Mouse (Mus musculus): Measurements from ENCODE around the gene Yeats2. TPM values are rescaled to one million over a fixed set of nuclear protein-coding genes. Genes with fewer than 3 reads are reported as not detected.

Yeats2 gene
- polyA plus RNA-seq, 1 experiment from 2014 or later: 4.3 TPM

- Histone ChIP-seq H3K27me3 (replicated peaks; ENCODE audit: control insufficient read depth, insufficient read depth, low read length) (no peaks in the 10 kb centered on the region), H3K9me3 (ENCODE audit: control insufficient read depth) (no peaks in the 10 kb centered on the region), H3K27ac (ENCODE audit: low read depth, low read length) (no peak overlapping the region), H3K4me3 (ENCODE audit: low read depth, low read length) (no peak overlapping the region), H3K4me1 (replicated peaks; ENCODE audit: control insufficient read depth, insufficient read depth, low read length) (no peaks in the 10 kb centered on the region), H3K4me2 (replicated peaks; ENCODE audit: low read depth) (no peak overlapping the region), H3K9ac (ENCODE audit: low read depth, low read length) (no peak overlapping the region), H3K36me3 (ENCODE audit: control insufficient read depth, insufficient read depth) (peaks cover 16% of the 10 kb centered on the region)
- no peak for ATAC-seq
- WGBS: 50% methylated on average over 2 of the region's 2 CpGs
- TF ChIP-seq CTCF (IDR thresholded peaks at IDR 0.05; ENCODE audit: low read depth): no peak
Observed at GRCm38 (mm10) chr16:20130397-20130796, 10.5 kb upstream of the Yeats2 start.

DNA sequence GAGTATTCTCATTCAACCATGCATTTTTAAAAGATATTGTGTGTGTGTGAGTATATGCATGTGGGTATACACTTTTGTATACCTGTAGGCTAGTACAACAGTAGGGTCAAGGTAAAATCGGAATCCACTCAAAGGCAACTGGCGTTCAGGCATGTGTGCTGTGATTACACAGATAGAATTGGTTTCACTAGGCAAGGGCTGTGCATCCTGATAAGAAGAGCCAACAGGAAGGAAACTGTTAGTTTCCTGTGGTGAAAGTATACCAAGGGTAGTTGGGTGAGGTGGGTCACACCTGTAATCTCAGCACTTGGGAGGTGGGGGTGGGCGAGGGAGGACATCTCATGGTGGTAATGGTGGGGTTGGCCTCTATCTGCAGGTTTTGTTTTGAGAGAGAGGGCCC is 3.7 kb downstream of the Yeats2 start:
- Histone ChIP-seq H3K4me2 (replicated peaks; ENCODE audit: low read depth) (no peak overlapping the region), H3K27ac (ENCODE audit: low read depth, low read length) (no peak overlapping the region), H3K4me3 (ENCODE audit: low read depth, low read length) (no peak overlapping the region), H3K9me3 (ENCODE audit: control insufficient read depth) (no peaks in the 10 kb centered on the region), H3K4me1 (replicated peaks; ENCODE audit: control insufficient read depth, insufficient read depth, low read length) (no peaks in the 10 kb centered on the region), H3K36me3 (ENCODE audit: control insufficient read depth, insufficient read depth) (no peaks in the 10 kb centered on the region), H3K27me3 (replicated peaks; ENCODE audit: control insufficient read depth, insufficient read depth, low read length) (no peaks in the 10 kb centered on the region), H3K9ac (ENCODE audit: low read depth, low read length) (no peak overlapping the region)
- 80% methylated on average over 3 of the region's 3 CpGs for WGBS
- TF ChIP-seq CTCF (IDR thresholded peaks at IDR 0.05; ENCODE audit: low read depth): no peak
- no peak for ATAC-seq

- Histone ChIP-seq H3K36me3 (ENCODE audit: control insufficient read depth, insufficient read depth) (peaks cover 24% of the 10 kb centered on the region), H3K27ac (ENCODE audit: low read depth, low read length) (no peak overlapping the region), H3K27me3 (replicated peaks; ENCODE audit: control insufficient read depth, insufficient read depth, low read length) (no peaks in the 10 kb centered on the region), H3K9ac (ENCODE audit: low read depth, low read length) (no peak overlapping the region), H3K4me3 (ENCODE audit: low read depth, low read length) (no peak overlapping the region), H3K4me2 (replicated peaks; ENCODE audit: low read depth) (no peak overlapping the region), H3K9me3 (ENCODE audit: control insufficient read depth) (no peaks in the 10 kb centered on the region), H3K4me1 (replicated peaks; ENCODE audit: control insufficient read depth, insufficient read depth, low read length) (no peaks in the 10 kb centered on the region)
- no peak for TF ChIP-seq CTCF (IDR thresholded peaks at IDR 0.05; ENCODE audit: low read depth)
- no peak for ATAC-seq
- WGBS: 35% methylated on average over 5 of the region's 5 CpGs
Observed at GRCm38 (mm10) chr16:20151991-20152390, 11.1 kb downstream of the Yeats2 start.

DNA sequence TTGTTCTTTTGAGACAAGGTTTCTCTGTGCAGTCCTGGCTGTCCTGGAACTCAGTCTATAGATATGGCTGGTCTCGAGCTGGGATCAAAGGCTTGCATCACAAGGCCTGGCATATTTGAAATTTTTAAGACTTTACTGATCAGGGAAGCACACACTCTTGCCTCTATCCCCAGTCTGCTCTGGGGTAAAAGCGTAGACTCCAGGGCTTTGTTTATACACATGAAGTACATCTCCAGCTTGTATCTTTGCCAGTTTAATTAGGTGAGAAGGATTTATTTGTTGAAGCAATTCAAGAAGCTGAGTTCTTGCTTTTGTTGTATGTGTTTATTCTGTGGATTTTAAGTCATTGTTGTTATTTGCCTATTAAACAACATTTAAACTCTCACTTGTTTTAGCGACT is 12.9 kb downstream of the Yeats2 start:
- ATAC-seq: no peak
- H3K9ac ChIP-seq (ENCODE audit: low read depth, low read length): no peak overlapping the region
- no peak overlapping the region for H3K4me2 ChIP-seq (replicated peaks; ENCODE audit: low read depth)
- 59% methylated on average over 3 of the region's 3 CpGs for WGBS
- no peaks in the 10 kb centered on the region for H3K27me3 ChIP-seq (replicated peaks; ENCODE audit: control insufficient read depth, insufficient read depth, low read length)
- H3K9me3 ChIP-seq (ENCODE audit: control insufficient read depth): no peaks in the 10 kb centered on the region
- no peak overlapping the region for H3K4me3 ChIP-seq (ENCODE audit: low read depth, low read length)
- H3K4me1 ChIP-seq (replicated peaks; ENCODE audit: control insufficient read depth, insufficient read depth, low read length): no peaks in the 10 kb centered on the region
- TF ChIP-seq CTCF (IDR thresholded peaks at IDR 0.05; ENCODE audit: low read depth): no peak
- H3K27ac ChIP-seq (ENCODE audit: low read depth, low read length): no peak overlapping the region
- peaks cover 36% of the 10 kb centered on the region for H3K36me3 ChIP-seq (ENCODE audit: control insufficient read depth, insufficient read depth)

- 84% methylated on average over 2 of the region's 2 CpGs for WGBS
- H3K27ac ChIP-seq (ENCODE audit: low read depth, low read length): no peak overlapping the region
Observed at GRCm38 (mm10) chr16:20160130-20160529, 19.3 kb downstream of the Yeats2 start.

GRCm38 (mm10) chr16:20169071-20169470 is 28.2 kb downstream of the Yeats2 start:
- 89% methylated on average over 3 of the region's 3 CpGs for WGBS
- Histone ChIP-seq H3K4me3 (ENCODE audit: low read depth, low read length) (no peak overlapping the region), H3K27me3 (replicated peaks; ENCODE audit: control insufficient read depth, insufficient read depth, low read length) (no peaks in the 10 kb centered on the region), H3K9ac (ENCODE audit: low read depth, low read length) (no peak overlapping the region), H3K9me3 (ENCODE audit: control insufficient read depth) (no peaks in the 10 kb centered on the region), H3K27ac (ENCODE audit: low read depth, low read length) (no peak overlapping the region), H3K4me1 (replicated peaks; ENCODE audit: control insufficient read depth, insufficient read depth, low read length) (no peaks in the 10 kb centered on the region), H3K36me3 (ENCODE audit: control insufficient read depth, insufficient read depth) (peaks cover 53% of the 10 kb centered on the region), H3K4me2 (replicated peaks; ENCODE audit: low read depth) (no peak overlapping the region)
- TF ChIP-seq CTCF (IDR thresholded peaks at IDR 0.05; ENCODE audit: low read depth): no peak
- ATAC-seq: no peak

More at GRCm38 (mm10) chr16:20160130-20160529, 19.3 kb downstream of the Yeats2 start:
- H3K4me1 ChIP-seq (replicated peaks; ENCODE audit: control insufficient read depth, insufficient read depth, low read length): no peaks in the 10 kb centered on the region
- peak; percentile 34; the same call in 1 of the 2 replicates for TF ChIP-seq CTCF (IDR thresholded peaks at IDR 0.05; ENCODE audit: low read depth)
- no peak for ATAC-seq
- H3K4me3 ChIP-seq (ENCODE audit: low read depth, low read length): no peak overlapping the region
- H3K36me3 ChIP-seq (ENCODE audit: control insufficient read depth, insufficient read depth): peaks cover 61% of the 10 kb centered on the region
- no peaks in the 10 kb centered on the region for H3K9me3 ChIP-seq (ENCODE audit: control insufficient read depth)
- H3K9ac ChIP-seq (ENCODE audit: low read depth, low read length): no peak overlapping the region
- no peak overlapping the region for H3K4me2 ChIP-seq (replicated peaks; ENCODE audit: low read depth)
- H3K27me3 ChIP-seq (replicated peaks; ENCODE audit: control insufficient read depth, insufficient read depth, low read length): no peaks in the 10 kb centered on the region

Measured in intestine, postnatal 0 days (tissue).